Mouse (Mus musculus): ENCODE results near the gene Iqschfp.
A peak's percentile ranks its signal among the peaks of the same experiment; 100 is the strongest.

Gene Iqschfp

GRCm38 (mm10) chr3:68604962-68605361, 712.9 kb downstream of the Iqschfp start:
- no peak for DNase-seq (ENCODE audit: low spot score)

- no peak for DNase-seq (ENCODE audit: low spot score)
Observed at GRCm38 (mm10) chr3:68605942-68606603, 714.0 kb downstream of the Iqschfp start.

GRCm38 (mm10) chr3:68606730-68607129, 714.7 kb downstream of the Iqschfp start:
- DNase-seq (ENCODE audit: low spot score), result no peak

GRCm38 (mm10) chr3:68607336-68607735, 715.3 kb downstream of the Iqschfp start:
- no peak for DNase-seq (ENCODE audit: low spot score)

- peak; percentile 78 for DNase-seq (ENCODE audit: low spot score)
Observed at GRCm38 (mm10) chr3:68608848-68609497, 716.9 kb downstream of the Iqschfp start.

GRCm38 (mm10) chr3:68610011-68610410, 718.0 kb downstream of the Iqschfp start:
- no peak for DNase-seq (ENCODE audit: low spot score)

GRCm38 (mm10) chr3:68610598-68611261, 718.7 kb downstream of the Iqschfp start:
- DNase-seq (ENCODE audit: low spot score), result no peak

GRCm38 (mm10) chr3:68615042-68615810, 723.2 kb downstream of the Iqschfp start:
- no peak for DNase-seq (ENCODE audit: low spot score)

- no peak for DNase-seq (ENCODE audit: low spot score)
Observed at GRCm38 (mm10) chr3:68616363-68616762, 724.3 kb downstream of the Iqschfp start.

- no peak for DNase-seq (ENCODE audit: low spot score)
Observed at GRCm38 (mm10) chr3:68617708-68618107, 725.7 kb downstream of the Iqschfp start.

- no peak for DNase-seq (ENCODE audit: low spot score)
Observed at GRCm38 (mm10) chr3:68619097-68619496, 727.1 kb downstream of the Iqschfp start.

GRCm38 (mm10) chr3:68621971-68622370, 729.9 kb downstream of the Iqschfp start:
- no peak for DNase-seq (ENCODE audit: low spot score)

GRCm38 (mm10) chr3:68623036-68623435, 731.0 kb downstream of the Iqschfp start:
- DNase-seq (ENCODE audit: low spot score), result no peak

- no peak for DNase-seq (ENCODE audit: low spot score)
Observed at GRCm38 (mm10) chr3:68624471-68624870, 732.4 kb downstream of the Iqschfp start.

- no peak for DNase-seq (ENCODE audit: low spot score)
Observed at GRCm38 (mm10) chr3:68630261-68630660, 738.2 kb downstream of the Iqschfp start.

GRCm38 (mm10) chr3:68630821-68631220, 738.8 kb downstream of the Iqschfp start:
- DNase-seq (ENCODE audit: low spot score), result no peak

GRCm38 (mm10) chr3:68632714-68633113, 740.7 kb downstream of the Iqschfp start:
- no peak for DNase-seq (ENCODE audit: low spot score)

- DNase-seq (ENCODE audit: low spot score), result no peak
Observed at GRCm38 (mm10) chr3:68633577-68633976, 741.5 kb downstream of the Iqschfp start.

- DNase-seq (ENCODE audit: low spot score), result no peak
Observed at GRCm38 (mm10) chr3:68637960-68638359, 745.9 kb downstream of the Iqschfp start.

GRCm38 (mm10) chr3:68638703-68639102, 746.7 kb downstream of the Iqschfp start:
- DNase-seq (ENCODE audit: low spot score), result no peak

GRCm38 (mm10) chr3:68642935-68643334, 750.9 kb downstream of the Iqschfp start:
- no peak for DNase-seq (ENCODE audit: low spot score)

- no peak for DNase-seq (ENCODE audit: low spot score)
Observed at GRCm38 (mm10) chr3:68646387-68647130, 754.5 kb downstream of the Iqschfp start.
